Mouse (Mus musculus) bone marrow macrophage, adult 2 months (primary cell): ENCODE results near the gene Slc38a9.

Source experiments
- CTCF ChIP-seq: IDR thresholded peaks from 2 replicates; pipeline ENCODE4 v1.5.1; 2012; ENCODE audit warnings: low read depth, mild to moderate bottlenecking, low read length, moderate library complexity
- POLR2A ChIP-seq: IDR thresholded peaks from 2 replicates; pipeline ENCODE4 v1.6.1; 2012; ENCODE audit warnings: mild to moderate bottlenecking, low read depth, low read length, borderline replicate concordance

- no peak for TF ChIP-seq CTCF
- no peak for TF ChIP-seq POLR2A
These were observed 36.9 kb upstream of the Slc38a9 start for GRCm38 (mm10) chr13:112623656-112624055.
